Mouse (Mus musculus) liver, adult 2 months (tissue): ENCODE results near the gene Hcar1.

Experiments used
- CTCF ChIP-seq: fragments of 200-500 bp; IDR thresholded peaks from 2 replicates; pipeline ENCODE4 v1.5.1; 2011; ENCODE audit warnings: low read depth, low read length, control low read depth
- POLR2A ChIP-seq: fragments of 200-500 bp; IDR thresholded peaks from 2 replicates; pipeline ENCODE4 v1.6.1; 2011; ENCODE audit warnings: low read length, control low read depth; ENCODE audit not compliant: insufficient read depth; ENCODE audit errors: extremely low read depth

- TF ChIP-seq CTCF (no peak), POLR2A (no peak)
Observed at GRCm38 (mm10) chr5:123853877-123854504, 25.8 kb downstream of the Hcar1 start.
